Mouse (Mus musculus): ENCODE measurements around the gene Zfp704.

DNA sequence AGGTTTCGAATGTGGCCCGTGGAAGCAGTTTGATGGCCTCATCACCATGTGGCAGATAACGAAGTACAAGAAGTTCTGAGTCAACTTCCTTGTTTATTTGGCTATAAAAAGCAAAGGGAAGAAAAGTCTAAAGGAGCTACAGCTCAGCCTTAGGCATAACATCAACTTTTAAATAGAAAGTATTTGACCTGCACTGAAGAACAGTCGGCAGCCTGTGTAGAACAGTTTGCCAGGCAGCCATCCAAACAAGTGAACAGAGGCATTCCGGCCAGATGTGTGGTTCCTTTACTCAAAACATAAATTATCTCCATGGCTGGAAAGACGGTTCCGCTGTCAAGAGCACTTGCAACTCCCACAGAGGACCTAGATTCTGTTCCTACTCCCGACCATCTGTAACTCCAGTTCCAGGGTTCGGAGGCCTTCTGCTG lies 202.8 kb downstream of the Zfp704 start:
- TF ChIP-seq CTCF (IDR thresholded peaks at IDR 0.05; ENCODE audit: extremely low read depth, insufficient read depth, insufficient read length, insufficient replicate concordance): no peak
- no peak for TF ChIP-seq POLR2A (IDR thresholded peaks at IDR 0.05; ENCODE audit: low read depth, low read length)

Data from spleen, adult 2 months (tissue).